Mouse (Mus musculus) spleen, adult 2 months (tissue): ENCODE results near the gene Cyp26a1. TPM values are rescaled to one million over a fixed set of nuclear protein-coding genes. Genes with fewer than 3 reads are reported as not detected.
A peak's percentile ranks its signal among the peaks of the same experiment; 100 is the strongest.

Experiments
- DNase-seq, 2 experiments: peaks; one replicate each; pipeline versions ENCODE4 v3.0.0 to v3.0.0-alpha.2; 2012 to 2021; ENCODE audit warnings: low spot score in 2 of 2, low read depth in 1 of 2
- H3K27ac ChIP-seq: fragments of 200-500 bp; 2 replicates; pipeline ENCODE4 v1.5.1; 2012; ENCODE audit warnings: low read length, inconsistent platforms; ENCODE audit not compliant: insufficient read depth
- H3K27me3 ChIP-seq: fragments of 200-500 bp; 2 replicates; pipeline ENCODE4 v1.6.1; 2012; ENCODE audit warnings: mild to moderate bottlenecking, moderate library complexity, low read length, inconsistent platforms; ENCODE audit not compliant: control insufficient read depth, insufficient read depth
- H3K36me3 ChIP-seq: fragments of 200-500 bp; 2 replicates; pipeline ENCODE4 v1.6.1; 2012; ENCODE audit warnings: mild to moderate bottlenecking, low read length, inconsistent platforms; ENCODE audit not compliant: control insufficient read depth, insufficient read depth
- H3K4me1 ChIP-seq: fragments of 200-500 bp; 2 replicates; pipeline ENCODE4 v1.6.1; 2011; ENCODE audit warnings: inconsistent platforms; ENCODE audit not compliant: control insufficient read depth, insufficient read depth, insufficient read length
- H3K4me3 ChIP-seq: fragments of 200-500 bp; 2 replicates; pipeline ENCODE4 v1.5.1; 2011; ENCODE audit warnings: mild to moderate bottlenecking, inconsistent platforms; ENCODE audit not compliant: insufficient read depth, insufficient read length; ENCODE audit errors: extremely low read depth
- CTCF ChIP-seq: fragments of 200-500 bp; IDR thresholded peaks from 2 replicates; pipeline ENCODE4 v1.5.1; 2011; ENCODE audit warnings: mild to moderate bottlenecking, inconsistent platforms; ENCODE audit not compliant: insufficient read depth, insufficient read length, insufficient replicate concordance; ENCODE audit errors: extremely low read depth
- POLR2A ChIP-seq: fragments of 200-500 bp; IDR thresholded peaks from 2 replicates; pipeline ENCODE4 v1.6.1; 2011; ENCODE audit warnings: low read depth, low read length, inconsistent platforms
- WGBS: fragments of 180-500 bp; shearing (Covaris S2); methylation state at CpG from one replicate; pipeline ENCODE4 v1.1.7; 2018; 5-methylcytosine and 5-hydroxymethylcytosine counted together
- polyA plus RNA-seq: library from polyadenylated mRNA; depleted of rRNA; stranded (reverse); fragments of >200 nt; gene quantifications from 2 replicates; pipeline ENCODE4 v1.2.3, GENCODE M21; 2012; rRNA removed

Cyp26a1 gene
- 0.07 and 0.29 TPM in 2 replicates for polyA plus RNA-seq

DNA sequence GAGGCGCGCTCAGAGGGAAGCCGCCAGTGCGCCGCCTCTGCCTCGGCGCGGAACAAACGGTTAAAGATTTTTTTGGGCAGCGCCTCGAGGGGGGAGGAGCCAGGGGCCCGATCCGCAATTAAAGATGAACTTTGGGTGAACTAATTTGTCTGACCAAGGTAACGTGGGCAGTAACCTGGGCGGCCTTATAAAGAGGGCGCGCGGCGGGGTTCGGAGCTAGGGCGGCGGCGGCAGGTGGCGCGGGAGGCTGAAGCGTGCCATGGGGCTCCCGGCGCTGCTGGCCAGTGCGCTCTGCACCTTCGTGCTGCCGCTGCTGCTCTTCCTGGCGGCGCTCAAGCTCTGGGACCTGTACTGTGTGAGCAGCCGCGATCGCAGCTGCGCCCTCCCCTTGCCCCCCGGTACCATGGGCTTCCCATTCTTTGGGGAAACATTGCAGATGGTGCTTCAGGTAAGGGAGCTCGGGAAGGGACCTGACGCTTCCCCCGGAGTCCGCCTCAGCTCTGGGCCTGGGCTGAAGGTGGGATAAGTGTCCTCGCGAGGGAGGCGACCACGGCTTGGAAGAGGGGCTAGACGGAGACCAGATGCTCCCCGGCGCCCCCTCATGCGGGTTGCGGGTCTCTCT lies at the start of gene Cyp26a1:
Gene Cyp26a1 (plus strand): TSS at position 148 of the 622 bp plus-strand sequence.
- no peak within 1 kb of the TSS for H3K27ac ChIP-seq
- WGBS = under 1% methylated on average over 51 of the region's 51 CpGs

DNA sequence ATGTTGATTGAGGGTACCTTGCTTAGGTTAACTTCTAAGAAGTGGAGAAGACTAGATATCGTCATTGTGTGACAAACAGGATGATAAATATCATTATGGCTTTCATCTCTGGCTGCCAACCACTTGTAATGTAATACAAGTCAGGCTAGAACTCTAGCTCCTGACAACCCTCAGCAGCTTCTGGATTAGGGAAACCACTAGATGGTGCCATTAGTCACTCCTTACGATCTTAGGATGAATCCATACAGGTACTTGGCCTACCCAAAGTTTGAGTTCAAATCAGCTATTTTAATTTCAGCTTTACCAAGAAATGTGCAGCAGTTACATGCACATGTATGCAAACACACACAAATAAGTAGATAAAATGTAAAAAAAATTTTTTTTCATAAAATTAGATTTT lies 49.6 kb upstream of the Cyp26a1 start:
- H3K4me1 ChIP-seq = no peaks in the 10 kb centered on the region
- peaks cover 4% of the 10 kb centered on the region; the same call in 1 of the 2 replicates for H3K36me3 ChIP-seq
- no peak for TF ChIP-seq CTCF
- TF ChIP-seq POLR2A = no peak
- no peak overlapping the region for H3K27ac ChIP-seq
- H3K27me3 ChIP-seq = no peaks in the 10 kb centered on the region
- H3K4me3 ChIP-seq = no peak overlapping the region
- 80% methylated on average over 2 of the region's 2 CpGs for WGBS
- no peak for DNase-seq

More for the DNA sequence above, at the start of gene Cyp26a1:
- no peak for TF ChIP-seq CTCF
- TF ChIP-seq POLR2A = no peak
- no peak for DNase-seq
- Histone ChIP-seq H3K4me1 (peaks cover 14% of the 10 kb centered on the region), H3K27me3 (peaks cover 41% of the 10 kb centered on the region), H3K4me3 (peak within 1 kb of the TSS; percentile 7; the same call in 1 of the 2 replicates), H3K36me3 (no peaks in the 10 kb centered on the region)

DNA sequence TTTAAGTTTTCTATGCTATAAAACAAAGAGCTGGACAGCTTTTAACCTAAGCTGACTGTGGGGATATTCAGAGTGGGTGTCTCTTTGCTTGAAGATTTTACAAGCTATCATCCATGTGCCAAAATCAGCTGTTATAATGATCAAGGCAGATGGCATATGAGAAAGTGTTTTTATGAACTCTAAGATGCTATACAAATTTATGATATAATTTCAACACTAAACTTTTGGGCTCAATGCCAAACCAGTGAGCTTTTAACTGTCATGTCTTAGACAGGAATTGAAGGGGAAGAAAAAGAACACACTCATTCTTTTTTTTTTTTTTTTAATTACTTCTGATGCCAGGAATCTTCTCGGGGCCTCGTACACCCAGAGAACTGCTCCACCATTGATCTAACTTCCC lies 47.1 kb upstream of the Cyp26a1 start:
- Histone ChIP-seq H3K36me3 (peaks cover 11% of the 10 kb centered on the region), H3K27ac (no peak overlapping the region), H3K27me3 (no peaks in the 10 kb centered on the region), H3K4me1 (no peaks in the 10 kb centered on the region), H3K4me3 (no peak overlapping the region)
- 51% methylated on average over 2 of the region's 2 CpGs for WGBS
- TF ChIP-seq POLR2A = no peak
- TF ChIP-seq CTCF = no peak
- no peak for DNase-seq

DNA sequence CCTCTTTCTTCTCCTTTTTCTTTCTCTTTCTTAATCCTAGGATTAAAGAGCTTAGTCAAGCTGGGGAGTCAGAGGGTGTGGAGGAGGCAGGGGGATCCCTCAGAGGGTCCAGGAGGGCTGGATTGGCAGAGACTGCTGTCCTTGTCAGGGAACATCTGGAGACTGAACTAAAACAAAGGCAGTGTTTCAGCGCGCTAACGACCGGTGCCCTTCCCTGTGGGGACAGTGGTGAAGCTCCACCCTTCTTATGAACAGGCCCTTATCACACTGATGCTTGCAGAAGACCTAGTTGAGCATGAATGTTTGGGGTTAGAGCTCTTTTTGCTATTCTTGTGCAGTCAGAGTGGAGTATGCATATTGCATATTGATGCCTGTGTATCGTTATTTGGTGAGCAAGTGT lies 43.6 kb upstream of the Cyp26a1 start:
- no peaks in the 10 kb centered on the region for H3K4me1 ChIP-seq
- peaks cover 11% of the 10 kb centered on the region for H3K36me3 ChIP-seq
- DNase-seq = no peak
- TF ChIP-seq POLR2A = no peak
- no peak for TF ChIP-seq CTCF
- no peak overlapping the region for H3K4me3 ChIP-seq
- WGBS = 82% methylated on average over 5 of the region's 5 CpGs
- H3K27ac ChIP-seq = no peak overlapping the region
- no peaks in the 10 kb centered on the region for H3K27me3 ChIP-seq

DNA sequence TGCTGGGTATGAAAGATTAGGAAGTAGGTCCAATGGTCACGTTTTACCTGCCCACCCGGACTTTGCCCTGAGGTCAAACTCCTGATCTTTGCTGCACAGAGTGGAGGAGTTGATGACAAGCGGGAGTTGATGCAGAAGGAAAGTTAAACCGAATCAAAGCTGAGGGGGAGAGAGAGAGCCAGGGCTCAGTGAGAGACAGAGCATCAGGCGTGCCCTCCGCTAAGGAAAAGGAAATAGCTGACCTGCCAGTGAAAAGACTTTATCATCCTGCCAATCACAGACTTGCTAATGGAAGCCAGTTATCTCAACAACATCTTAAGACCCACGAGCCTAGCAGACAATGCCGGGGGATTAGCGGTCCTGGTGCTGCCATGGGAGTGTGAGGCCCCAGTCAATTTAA lies 41.2 kb upstream of the Cyp26a1 start:
- Histone ChIP-seq H3K4me1 (no peaks in the 10 kb centered on the region), H3K27ac (no peak overlapping the region), H3K27me3 (no peaks in the 10 kb centered on the region), H3K36me3 (peaks cover 13% of the 10 kb centered on the region), H3K4me3 (no peak overlapping the region)
- TF ChIP-seq CTCF (no peak), POLR2A (no peak)
- 88% methylated on average over 9 of the region's 9 CpGs for WGBS
- no peak for DNase-seq

DNA sequence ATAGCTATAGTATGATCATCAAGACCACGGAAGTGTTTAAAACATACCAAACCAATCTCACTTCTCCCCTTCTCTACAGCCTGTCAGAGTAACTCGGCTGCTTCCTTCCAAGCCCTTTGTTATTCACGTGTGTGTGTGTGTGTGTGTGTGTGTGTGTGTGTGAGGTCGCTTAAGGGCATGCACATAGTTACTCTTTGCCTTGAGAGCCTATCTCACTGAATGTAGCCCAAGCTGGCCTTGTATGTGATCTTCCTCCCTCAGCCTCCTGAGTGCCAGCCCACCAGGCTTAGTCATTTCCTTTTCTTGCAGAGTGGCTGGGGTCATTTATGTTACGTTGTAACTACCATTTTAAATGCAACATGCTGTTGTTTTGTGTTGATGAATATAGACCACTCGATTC lies 32.3 kb upstream of the Cyp26a1 start:
- Histone ChIP-seq H3K27me3 (no peaks in the 10 kb centered on the region), H3K4me1 (no peaks in the 10 kb centered on the region), H3K4me3 (no peak overlapping the region), H3K36me3 (peaks cover 2% of the 10 kb centered on the region; the same call in 1 of the 2 replicates), H3K27ac (no peak overlapping the region)
- no peak for TF ChIP-seq CTCF
- TF ChIP-seq POLR2A = no peak
- 68% methylated on average over 6 of the region's 6 CpGs for WGBS
- DNase-seq = no peak

DNA sequence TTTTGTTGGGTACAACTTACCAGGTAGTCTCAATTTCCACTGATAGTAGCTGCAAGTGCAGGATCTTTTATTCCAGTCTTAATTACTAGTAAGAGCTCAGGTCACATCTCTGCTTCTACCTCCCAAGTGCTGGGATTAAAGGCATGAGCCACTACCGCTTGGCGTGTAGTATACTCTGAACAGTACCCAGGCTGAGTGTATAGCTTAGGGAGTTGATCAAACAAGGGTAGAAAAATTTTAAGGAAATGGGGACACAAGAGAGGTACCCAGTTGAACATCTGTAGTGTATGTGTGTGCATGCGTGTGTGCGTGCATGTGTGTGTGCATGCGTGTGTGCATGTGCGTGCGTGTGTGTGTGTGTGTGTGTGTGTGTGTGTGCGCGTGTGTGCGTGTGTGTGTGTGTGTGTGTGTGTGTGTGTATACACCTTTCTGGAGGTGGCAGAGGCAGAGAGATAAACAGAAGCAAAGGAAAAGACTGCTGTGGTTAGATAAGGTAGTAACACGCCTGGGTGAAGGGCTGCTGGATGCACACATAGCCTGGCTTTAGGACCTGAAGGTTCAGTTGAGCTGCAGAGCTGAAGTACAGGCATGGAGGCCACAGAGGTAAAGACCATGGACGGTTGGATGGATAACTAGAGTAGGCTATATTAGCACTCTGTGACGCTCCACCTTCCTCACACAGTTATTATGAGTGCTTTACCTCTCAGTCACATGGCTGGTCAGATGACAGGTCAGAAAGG lies 29.6 kb upstream of the Cyp26a1 start:
- Histone ChIP-seq H3K27ac (no peak overlapping the region), H3K4me3 (no peak overlapping the region), H3K27me3 (no peaks in the 10 kb centered on the region), H3K4me1 (no peaks in the 10 kb centered on the region), H3K36me3 (no peaks in the 10 kb centered on the region)
- no peak for TF ChIP-seq POLR2A
- TF ChIP-seq CTCF = no peak
- no peak for DNase-seq
- 76% methylated on average over 13 of the region's 13 CpGs for WGBS
